Mouse (Mus musculus) lung, postnatal 0 days (tissue): ENCODE measurements at regions not wholly inside any gene's neighbourhood (a gene's known extent, or its start where the extent isn't known, plus 50 kb on each side); places are given as distances from the start of the nearest gene placed in this dataset.

Source experiments
- CTCF ChIP-seq: IDR thresholded peaks from 2 replicates; pipeline ENCODE4 v1.5.1; 2016; ENCODE audit warnings: antibody characterized with exemption, mild to moderate bottlenecking
- EP300 ChIP-seq: IDR thresholded peaks from 2 replicates; pipeline ENCODE4 v1.6.1; 2016; ENCODE audit warnings: antibody characterized with exemption, mild to moderate bottlenecking, control low read depth

DNA sequence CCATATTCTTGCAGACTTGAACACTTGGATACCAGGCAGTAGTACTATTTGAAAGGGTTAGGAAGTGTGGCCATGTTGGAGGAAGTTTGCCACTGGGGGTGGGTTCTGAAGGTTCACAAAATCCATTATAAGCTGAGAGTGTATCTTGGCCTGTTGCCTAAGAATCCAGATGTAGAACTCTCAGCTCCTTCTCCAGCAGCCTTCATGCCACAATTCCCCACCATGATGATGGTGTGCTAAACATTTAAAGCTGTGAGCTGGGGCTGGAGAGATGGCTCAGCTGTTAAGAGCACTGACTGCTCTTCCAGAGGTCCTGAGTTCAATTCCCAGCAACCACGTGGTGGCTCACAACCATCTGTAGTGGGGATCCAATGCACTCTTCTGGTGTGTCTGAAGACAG lies 295.2 kb upstream of the Noct start:
- no peak for TF ChIP-seq CTCF
- TF ChIP-seq EP300: no peak
